Mouse (Mus musculus) neural tube, embryonic 12.5 days (tissue): ENCODE measurements around the gene Cfap99. TPM values are rescaled to one million over a fixed set of nuclear protein-coding genes. Genes with fewer than 3 reads are reported as not detected.
A peak's percentile ranks its signal among the peaks of the same experiment; 100 is the strongest.

ENCODE experiments used
- ATAC-seq: fragments of 200-750 bp; cut with Nextera tagmentation; 2 replicates; pipeline ENCODE4 v1.8.0; 2017; ENCODE audit warnings: low read depth, mild to moderate bottlenecking, moderate TSS enrichment, moderate library complexity; ENCODE audit not compliant: low FRiP score
- H3K27ac ChIP-seq: fragments of 300-500 bp; sonication (generic); 2 replicates; pipeline ENCODE4 v1.5.1; 2016
- H3K27me3 ChIP-seq: fragments of 300-500 bp; sonication (generic); replicated peaks from 2 replicates; pipeline ENCODE4 v1.6.1; 2016; ENCODE audit warnings: mild to moderate bottlenecking
- H3K36me3 ChIP-seq: fragments of 300-500 bp; sonication (generic); 2 replicates; pipeline ENCODE4 v1.6.1; 2016; ENCODE audit warnings: mild to moderate bottlenecking
- H3K4me1 ChIP-seq: fragments of 300-500 bp; sonication (generic); 2 replicates; pipeline ENCODE4 v1.6.1; 2016
- H3K4me2 ChIP-seq: fragments of 300-500 bp; sonication (generic); replicated peaks from 2 replicates; pipeline ENCODE4 v1.6.1; 2016; ENCODE audit warnings: mild to moderate bottlenecking
- H3K4me3 ChIP-seq: fragments of 300-500 bp; sonication (generic); 2 replicates; pipeline ENCODE4 v1.5.1; 2016
- H3K9ac ChIP-seq: fragments of 300-500 bp; sonication (generic); 2 replicates; pipeline ENCODE4 v1.6.1; 2016; ENCODE audit warnings: mild to moderate bottlenecking
- H3K9me3 ChIP-seq: fragments of 300-500 bp; sonication (generic); 2 replicates; pipeline ENCODE4 v1.6.1; 2016; ENCODE audit warnings: mild to moderate bottlenecking
- WGBS: fragments of 180-500 bp; shearing (Covaris S2); methylation state at CpG from one replicate; pipeline ENCODE4 v1.1.7; 2016; 5-methylcytosine and 5-hydroxymethylcytosine counted together
- polyA plus RNA-seq: library from polyadenylated mRNA; unstranded; fragments of >200 nt; fragmentation: Nextera tagmentation; extraction: Ambion mirVana; gene quantifications from 2 replicates; pipeline ENCODE4 v1.2.1, GENCODE M21; 2016

Gene Cfap99
- polyA plus RNA-seq, 1 experiment from 2014 or later, result not detected

GRCm38 (mm10) chr5:34302377-34302776 is 14.0 kb downstream of the Cfap99 start:
- ATAC-seq, result no peak

GRCm38 (mm10) chr5:34309016-34309415 is 20.6 kb downstream of the Cfap99 start:
- H3K36me3 ChIP-seq, result no peaks in the 10 kb centered on the region
- H3K27me3 ChIP-seq, result no peaks in the 10 kb centered on the region
- H3K4me3 ChIP-seq, result no peak overlapping the region
- no peak for ATAC-seq
- no peak overlapping the region for H3K27ac ChIP-seq
- H3K9me3 ChIP-seq, result no peaks in the 10 kb centered on the region
- no peak overlapping the region for H3K4me2 ChIP-seq
- H3K4me1 ChIP-seq, result no peaks in the 10 kb centered on the region
- no peak overlapping the region for H3K9ac ChIP-seq
- WGBS, result 83% methylated on average over 3 of the region's 3 CpGs

More at GRCm38 (mm10) chr5:34302377-34302776, 14.0 kb downstream of the Cfap99 start:
- H3K4me2 ChIP-seq, result no peak overlapping the region
- no peaks in the 10 kb centered on the region for H3K27me3 ChIP-seq
- H3K27ac ChIP-seq, result no peak overlapping the region
- H3K9ac ChIP-seq, result no peak overlapping the region
- H3K4me3 ChIP-seq, result no peak overlapping the region
- H3K36me3 ChIP-seq, result no peaks in the 10 kb centered on the region
- 84% methylated on average over 7 of the region's 7 CpGs for WGBS
- H3K4me1 ChIP-seq, result no peaks in the 10 kb centered on the region
- no peaks in the 10 kb centered on the region for H3K9me3 ChIP-seq

GRCm38 (mm10) chr5:34319491-34320034 is 31.2 kb downstream of the Cfap99 start:
- H3K4me2 ChIP-seq, result no peak overlapping the region
- no peak for ATAC-seq
- no peaks in the 10 kb centered on the region for H3K4me1 ChIP-seq
- WGBS, result 72% methylated on average over 2 of the region's 2 CpGs
- H3K9me3 ChIP-seq, result no peaks in the 10 kb centered on the region
- H3K36me3 ChIP-seq, result no peaks in the 10 kb centered on the region
- no peak overlapping the region for H3K27ac ChIP-seq
- no peaks in the 10 kb centered on the region for H3K27me3 ChIP-seq
- H3K4me3 ChIP-seq, result no peak overlapping the region
- H3K9ac ChIP-seq, result no peak overlapping the region

- H3K4me2 ChIP-seq, result no peak overlapping the region
- WGBS, result 90% methylated on average over 4 of the region's 4 CpGs
- peaks cover 2% of the 10 kb centered on the region; the same call in 1 of the 2 replicates for H3K4me1 ChIP-seq
- H3K4me3 ChIP-seq, result no peak overlapping the region
- H3K36me3 ChIP-seq, result no peaks in the 10 kb centered on the region
- no peaks in the 10 kb centered on the region for H3K9me3 ChIP-seq
- no peak overlapping the region for H3K27ac ChIP-seq
- H3K27me3 ChIP-seq, result no peaks in the 10 kb centered on the region
- ATAC-seq, result no peak
- H3K9ac ChIP-seq, result no peak overlapping the region
Measured at GRCm38 (mm10) chr5:34321236-34321635, 32.8 kb downstream of the Cfap99 start.

- Histone ChIP-seq H3K9me3 (no peaks in the 10 kb centered on the region), H3K9ac (no peak overlapping the region), H3K4me2 (no peak overlapping the region), H3K4me3 (no peak overlapping the region), H3K27me3 (no peaks in the 10 kb centered on the region), H3K4me1 (peaks cover 12% of the 10 kb centered on the region), H3K27ac (no peak overlapping the region), H3K36me3 (no peaks in the 10 kb centered on the region)
- ATAC-seq, result no peak
Measured at GRCm38 (mm10) chr5:34325286-34325685, 36.9 kb downstream of the Cfap99 start.

- peak overlapping the region; percentile 60; the same call in 1 of the 2 replicates for H3K4me2 ChIP-seq
Measured at GRCm38 (mm10) chr5:34326249-34326691, 37.9 kb downstream of the Cfap99 start.

GRCm38 (mm10) chr5:34326875-34327576 is 38.6 kb downstream of the Cfap99 start:
- Histone ChIP-seq H3K4me3 (peak overlapping the region; percentile 24), H3K36me3 (no peaks in the 10 kb centered on the region), H3K9ac (peak overlapping the region; percentile 56), H3K27me3 (no peaks in the 10 kb centered on the region), H3K9me3 (no peaks in the 10 kb centered on the region), H3K27ac (no peak overlapping the region), H3K4me2 (peak overlapping the region; percentile 60), H3K4me1 (peaks cover 12% of the 10 kb centered on the region)
- ATAC-seq, result peak; percentile 71
- 13% methylated on average over 31 of the region's 31 CpGs for WGBS

More at GRCm38 (mm10) chr5:34326249-34326691, 37.9 kb downstream of the Cfap99 start:
- peaks cover 12% of the 10 kb centered on the region for H3K4me1 ChIP-seq
- H3K27ac ChIP-seq, result no peak overlapping the region
- no peak overlapping the region for H3K9ac ChIP-seq
- no peak; the same call in 1 of the 2 replicates for ATAC-seq
- H3K36me3 ChIP-seq, result no peaks in the 10 kb centered on the region
- H3K9me3 ChIP-seq, result no peaks in the 10 kb centered on the region
- H3K4me3 ChIP-seq, result no peak overlapping the region
- 42% methylated on average over 4 of the region's 4 CpGs for WGBS
- H3K27me3 ChIP-seq, result no peaks in the 10 kb centered on the region

- Histone ChIP-seq H3K27me3 (no peaks in the 10 kb centered on the region), H3K9me3 (no peaks in the 10 kb centered on the region), H3K9ac (no peak overlapping the region), H3K36me3 (no peaks in the 10 kb centered on the region), H3K4me1 (peaks cover 13% of the 10 kb centered on the region), H3K4me3 (no peak overlapping the region), H3K27ac (no peak overlapping the region), H3K4me2 (no peak overlapping the region)
- WGBS, result 80% methylated on average over 2 of the region's 2 CpGs
- ATAC-seq, result no peak
Measured at GRCm38 (mm10) chr5:34330136-34330535, 41.7 kb downstream of the Cfap99 start.

GRCm38 (mm10) chr5:34334081-34334480 is 45.7 kb downstream of the Cfap99 start:
- H3K4me3 ChIP-seq, result no peak overlapping the region
- H3K9me3 ChIP-seq, result no peaks in the 10 kb centered on the region
- peaks cover 5% of the 10 kb centered on the region; the same call in 1 of the 2 replicates for H3K36me3 ChIP-seq
- ATAC-seq, result no peak
- H3K4me1 ChIP-seq, result peaks cover 18% of the 10 kb centered on the region
- H3K27me3 ChIP-seq, result no peaks in the 10 kb centered on the region
- 86% methylated on average over 1 of the region's 1 CpGs for WGBS
- no peak overlapping the region for H3K27ac ChIP-seq
- no peak overlapping the region for H3K4me2 ChIP-seq
- no peak overlapping the region for H3K9ac ChIP-seq

- Histone ChIP-seq H3K9me3 (no peaks in the 10 kb centered on the region), H3K27me3 (no peaks in the 10 kb centered on the region), H3K4me2 (peak overlapping the region; percentile 85), H3K27ac (peak overlapping the region; percentile 44; the same call in 1 of the 2 replicates), H3K4me1 (peaks cover 18% of the 10 kb centered on the region), H3K9ac (peak overlapping the region; percentile 94), H3K36me3 (peaks cover 5% of the 10 kb centered on the region; the same call in 1 of the 2 replicates), H3K4me3 (peak overlapping the region; percentile 99)
- 3% methylated on average over 21 of the region's 21 CpGs for WGBS
- ATAC-seq, result peak; percentile 63
Measured at GRCm38 (mm10) chr5:34335539-34336096, 47.2 kb downstream of the Cfap99 start.

GRCm38 (mm10) chr5:34336097-34336774 is 47.8 kb downstream of the Cfap99 start, which contains the start of gene Rnf4:
Gene Rnf4 (plus strand): TSS chr5:34336289.
- ATAC-seq, result peak; percentile 98
- Histone ChIP-seq H3K27me3 (no peaks in the 10 kb centered on the region), H3K9ac (peak within 1 kb of the TSS; percentile 98), H3K36me3 (peaks cover 5% of the 10 kb centered on the region; the same call in 1 of the 2 replicates), H3K27ac (peak within 1 kb of the TSS; percentile 89), H3K9me3 (no peaks in the 10 kb centered on the region), H3K4me1 (peaks cover 18% of the 10 kb centered on the region), H3K4me2 (peak within 1 kb of the TSS; percentile 90), H3K4me3 (peak within 1 kb of the TSS; percentile 99)
- under 1% methylated on average over 67 of the region's 67 CpGs for WGBS
